Mouse (Mus musculus) limb, embryonic 11.5 days (tissue): Measurements from ENCODE around the gene Fhl2. TPM values are rescaled to one million over a fixed set of nuclear protein-coding genes. Genes with fewer than 3 reads are reported as not detected.

ENCODE experiments used
- ATAC-seq: fragments of 200-750 bp; cut with Nextera tagmentation; 2 replicates; pipeline ENCODE4 v1.8.0; 2017; ENCODE audit warnings: low read depth; ENCODE audit not compliant: insufficient number of reproducible peaks, low FRiP score, low TSS enrichment
- DNase-seq: peaks from one replicate; pipeline ENCODE4 v3.0.0-alpha.2; 2015; ENCODE audit warnings: low spot score
- H3K27ac ChIP-seq: fragments of 300-500 bp; sonication (generic); replicated peaks from 2 replicates; pipeline ENCODE4 v1.5.1; 2014; ENCODE audit warnings: low read depth, mild to moderate bottlenecking, low read length
- H3K27me3 ChIP-seq: fragments of 300-500 bp; sonication (generic); 2 replicates; pipeline ENCODE4 v1.6.1; 2014; ENCODE audit warnings: mild to moderate bottlenecking, low read length, mixed read lengths; ENCODE audit not compliant: control insufficient read depth, insufficient read depth
- H3K36me3 ChIP-seq: fragments of 300-500 bp; sonication (generic); 2 replicates; pipeline ENCODE4 v1.6.1; 2014; ENCODE audit warnings: mild to moderate bottlenecking, low read length, moderate library complexity, mixed read lengths; ENCODE audit not compliant: control insufficient read depth, insufficient read depth
- H3K4me1 ChIP-seq: fragments of 300-500 bp; sonication (generic); 2 replicates; pipeline ENCODE4 v1.6.1; 2014; ENCODE audit warnings: low read length, mixed read lengths; ENCODE audit not compliant: control insufficient read depth, insufficient read depth
- H3K4me2 ChIP-seq: fragments of 300-500 bp; sonication (generic); 2 replicates; pipeline ENCODE4 v1.6.1; 2014; ENCODE audit warnings: low read depth, mild to moderate bottlenecking, moderate library complexity; ENCODE audit not compliant: severe bottlenecking
- H3K4me3 ChIP-seq: fragments of 300-500 bp; sonication (generic); 2 replicates; pipeline ENCODE4 v1.5.1; 2014; ENCODE audit warnings: low read depth, low read length
- H3K9ac ChIP-seq: fragments of 300-500 bp; sonication (generic); 2 replicates; pipeline ENCODE4 v1.6.1; 2014; ENCODE audit warnings: mild to moderate bottlenecking, low read length
- H3K9me3 ChIP-seq: fragments of 300-500 bp; sonication (generic); 2 replicates; pipeline ENCODE4 v1.6.1; 2016; ENCODE audit warnings: low read length; ENCODE audit not compliant: control insufficient read depth
- WGBS: fragments of 180-500 bp; shearing (Covaris S2); extraction: QIAGEN DNeasy Blood & Tissue Kit; methylation state at CpG from one replicate; pipeline ENCODE4 v1.1.7; 2014; 5-methylcytosine and 5-hydroxymethylcytosine counted together
- polyA plus RNA-seq: library from polyadenylated mRNA; unstranded; fragments of >200 nt; fragmentation: Nextera tagmentation; extraction: Ambion mirVana; gene quantifications from 2 replicates; pipeline ENCODE4 v1.2.1, GENCODE M21; 2014

Fhl2 gene
- polyA plus RNA-seq, 1 experiment from 2014 or later = 8.6 TPM

DNA sequence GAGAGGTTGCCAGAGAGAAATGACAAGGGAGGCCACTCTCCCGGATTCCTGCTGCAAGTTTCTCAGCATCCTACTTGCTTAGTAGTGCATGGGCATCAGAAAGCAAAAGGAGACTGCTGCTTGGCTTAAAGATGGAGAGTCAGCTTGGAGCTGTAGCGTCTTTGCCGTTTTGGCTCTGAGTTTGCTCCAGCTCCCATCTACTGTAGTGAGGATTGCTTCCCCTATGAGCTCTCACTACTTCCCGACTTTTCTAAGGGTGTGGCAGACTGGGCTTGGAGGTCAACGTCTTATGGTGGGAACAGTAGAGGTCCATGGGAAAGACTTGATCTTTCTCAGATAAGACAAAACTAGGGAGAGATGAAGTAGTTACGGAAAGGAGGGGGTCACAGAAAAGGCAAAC, 15.9 kb downstream of the Fhl2 start:
- Histone ChIP-seq H3K27ac (no peak overlapping the region), H3K9me3 (no peaks in the 10 kb centered on the region), H3K4me3 (no peak overlapping the region), H3K36me3 (no peaks in the 10 kb centered on the region), H3K4me1 (no peaks in the 10 kb centered on the region), H3K4me2 (no peak overlapping the region), H3K27me3 (no peaks in the 10 kb centered on the region), H3K9ac (no peak overlapping the region)
- no peak for ATAC-seq
- no peak for DNase-seq
- 79% methylated on average over 6 of the region's 6 CpGs for WGBS

DNA sequence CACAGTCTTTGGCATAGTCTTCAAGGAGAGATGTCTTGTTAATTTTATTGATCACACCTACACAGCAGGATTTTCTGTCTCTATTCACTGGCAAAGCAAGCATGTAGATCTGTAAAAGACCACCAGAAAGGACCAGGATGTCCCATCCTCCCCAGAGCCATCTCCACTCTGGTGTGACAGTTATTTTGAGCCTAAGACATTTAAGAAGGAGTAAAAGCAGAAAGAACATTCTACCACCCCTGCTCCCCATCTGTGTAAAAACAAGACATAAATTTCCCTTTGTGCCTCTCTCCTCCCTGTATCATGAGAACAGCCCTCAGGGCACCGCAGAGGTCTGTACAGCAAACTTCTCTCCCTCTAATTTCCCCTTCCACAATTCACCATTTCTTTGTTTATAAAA, 18.0 kb downstream of the Fhl2 start:
- Histone ChIP-seq H3K4me2 (no peak overlapping the region), H3K27me3 (no peaks in the 10 kb centered on the region), H3K4me3 (no peak overlapping the region), H3K9ac (no peak overlapping the region), H3K27ac (no peak overlapping the region), H3K9me3 (no peaks in the 10 kb centered on the region), H3K4me1 (no peaks in the 10 kb centered on the region), H3K36me3 (no peaks in the 10 kb centered on the region)
- DNase-seq = no peak
- 93% methylated on average over 1 of the region's 1 CpGs for whole genome bisulfite sequencing
- no peak for ATAC-seq

DNA sequence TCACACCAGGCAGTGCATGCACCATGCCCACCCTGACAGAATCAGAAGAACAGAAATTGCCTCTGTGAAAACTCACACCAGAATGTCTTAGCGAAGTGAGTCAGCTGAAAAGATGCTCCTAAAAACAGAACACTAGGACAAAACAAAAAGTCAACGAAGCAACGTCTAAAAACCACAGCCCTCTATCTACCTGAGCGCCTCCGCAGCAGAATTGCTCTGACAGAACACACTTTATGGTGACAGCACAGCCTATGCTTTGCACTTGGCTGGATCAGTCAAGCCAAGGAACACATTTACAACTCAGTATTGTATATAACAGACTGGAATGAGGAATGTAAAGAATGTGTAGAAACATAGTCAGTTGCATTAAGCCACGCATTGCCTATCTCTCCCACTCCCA, 18.4 kb downstream of the Fhl2 start:
- Histone ChIP-seq H3K4me3 (no peak overlapping the region), H3K27ac (no peak overlapping the region), H3K4me1 (no peaks in the 10 kb centered on the region), H3K9ac (no peak overlapping the region), H3K36me3 (no peaks in the 10 kb centered on the region), H3K27me3 (no peaks in the 10 kb centered on the region), H3K4me2 (no peak overlapping the region), H3K9me3 (no peaks in the 10 kb centered on the region)
- DNase-seq (no peak), ATAC-seq (no peak)
- WGBS = 76% methylated on average over 6 of the region's 6 CpGs

DNA sequence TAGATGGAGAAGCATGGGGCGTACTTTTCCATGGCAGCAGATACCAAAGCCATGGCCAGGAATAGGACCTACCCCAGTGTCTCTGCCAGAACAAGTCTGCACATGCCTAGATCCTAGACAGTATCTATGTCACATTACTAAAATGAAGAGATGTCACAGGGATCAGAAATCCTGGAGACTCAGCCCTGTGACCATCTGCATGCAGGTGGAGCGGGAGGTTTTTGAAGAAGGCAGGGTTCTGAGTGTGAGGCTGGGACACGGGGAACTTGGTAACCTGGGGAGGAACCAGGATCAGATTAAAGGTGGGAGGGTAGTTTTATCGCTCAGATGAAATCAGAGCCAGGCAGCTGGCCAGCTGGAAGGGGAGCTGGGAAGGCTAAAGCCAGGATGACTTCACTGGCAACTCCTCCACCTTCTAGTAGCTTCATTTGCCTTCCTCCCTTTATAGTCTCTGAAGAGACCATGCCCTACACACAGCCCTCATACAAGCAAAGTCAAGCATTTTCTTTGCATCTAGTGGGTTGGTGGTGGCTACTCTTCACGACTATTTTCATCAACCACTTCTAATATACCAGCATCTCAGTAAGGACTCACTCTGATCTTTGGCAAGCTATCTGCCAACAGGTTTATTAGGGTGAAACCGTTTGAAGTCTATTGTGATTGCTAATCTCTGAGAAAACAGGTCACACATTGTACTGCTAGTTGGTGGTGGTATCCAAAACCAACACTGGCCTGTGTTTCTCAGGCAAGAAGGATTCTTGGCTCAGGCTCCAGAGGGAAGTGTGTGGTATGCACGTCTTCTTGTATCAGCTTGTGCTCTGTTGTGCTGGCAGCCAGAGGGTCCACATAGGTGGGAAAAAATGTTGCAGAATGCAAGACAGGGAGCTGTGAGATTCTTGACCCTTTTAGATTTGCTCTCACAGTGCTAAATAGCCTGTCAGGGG, 23.2 kb downstream of the Fhl2 start:
- no peaks in the 10 kb centered on the region for H3K4me1 ChIP-seq
- WGBS = 82% methylated on average over 7 of the region's 7 CpGs
- H3K4me2 ChIP-seq = no peak overlapping the region
- no peak overlapping the region for H3K27ac ChIP-seq
- H3K36me3 ChIP-seq = no peaks in the 10 kb centered on the region
- ATAC-seq (no peak), DNase-seq (no peak)
- no peak overlapping the region for H3K9ac ChIP-seq
- H3K9me3 ChIP-seq = no peaks in the 10 kb centered on the region
- H3K27me3 ChIP-seq = no peaks in the 10 kb centered on the region
- no peak overlapping the region for H3K4me3 ChIP-seq

DNA sequence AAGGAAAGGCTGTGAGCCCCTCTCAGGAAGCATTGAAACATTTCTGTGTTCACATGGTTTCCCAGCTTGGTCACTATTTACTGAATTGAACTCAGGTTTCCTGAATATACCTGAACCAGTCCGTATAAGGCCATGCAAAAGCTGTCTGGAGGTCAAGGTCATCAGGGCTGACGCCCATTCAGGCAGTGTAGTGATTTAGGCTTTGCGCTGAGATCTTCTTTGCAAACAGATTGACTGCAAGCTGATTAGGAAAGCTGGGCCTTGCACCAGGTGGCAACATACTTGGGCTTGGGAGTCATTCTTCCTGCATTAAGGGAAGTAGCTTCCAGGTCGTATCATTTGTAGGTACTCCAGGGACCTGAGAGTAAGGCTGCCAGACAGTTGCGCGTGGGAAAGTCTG, 25.0 kb downstream of the Fhl2 start:
- ATAC-seq (no peak), DNase-seq (no peak)
- H3K27me3 ChIP-seq = no peaks in the 10 kb centered on the region
- H3K4me3 ChIP-seq = no peak overlapping the region
- H3K4me1 ChIP-seq = no peaks in the 10 kb centered on the region
- H3K4me2 ChIP-seq = no peak overlapping the region
- H3K36me3 ChIP-seq = no peaks in the 10 kb centered on the region
- no peak overlapping the region for H3K9ac ChIP-seq
- H3K27ac ChIP-seq = no peak overlapping the region
- 90% methylated on average over 6 of the region's 6 CpGs for WGBS
- H3K9me3 ChIP-seq = no peaks in the 10 kb centered on the region

DNA sequence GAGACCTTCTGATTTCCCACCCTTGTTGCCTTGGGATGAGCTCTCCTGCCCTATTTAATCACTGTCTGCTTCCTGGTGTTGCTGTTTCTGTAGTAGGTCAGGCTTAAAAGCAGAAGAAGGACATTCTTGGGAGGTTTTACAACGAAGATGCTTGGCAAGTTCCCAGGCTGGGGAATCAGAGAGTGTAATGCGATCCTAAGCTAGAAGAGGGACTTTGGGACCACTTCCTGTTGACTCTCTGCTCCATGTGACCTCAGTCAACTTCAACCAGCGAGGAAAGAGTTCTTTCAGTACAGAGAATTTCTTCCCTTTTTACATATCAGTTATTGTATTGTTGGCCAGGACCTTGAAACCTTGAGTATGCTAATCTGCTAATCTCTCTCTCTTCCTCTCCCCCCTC, 25.7 kb downstream of the Fhl2 start:
- Histone ChIP-seq H3K4me2 (no peak overlapping the region), H3K9me3 (no peaks in the 10 kb centered on the region), H3K9ac (no peak overlapping the region), H3K4me3 (no peak overlapping the region), H3K36me3 (no peaks in the 10 kb centered on the region), H3K4me1 (no peaks in the 10 kb centered on the region), H3K27me3 (no peaks in the 10 kb centered on the region), H3K27ac (no peak overlapping the region)
- no peak for ATAC-seq
- DNase-seq = no peak
- WGBS = 33% methylated on average over 3 of the region's 3 CpGs

DNA sequence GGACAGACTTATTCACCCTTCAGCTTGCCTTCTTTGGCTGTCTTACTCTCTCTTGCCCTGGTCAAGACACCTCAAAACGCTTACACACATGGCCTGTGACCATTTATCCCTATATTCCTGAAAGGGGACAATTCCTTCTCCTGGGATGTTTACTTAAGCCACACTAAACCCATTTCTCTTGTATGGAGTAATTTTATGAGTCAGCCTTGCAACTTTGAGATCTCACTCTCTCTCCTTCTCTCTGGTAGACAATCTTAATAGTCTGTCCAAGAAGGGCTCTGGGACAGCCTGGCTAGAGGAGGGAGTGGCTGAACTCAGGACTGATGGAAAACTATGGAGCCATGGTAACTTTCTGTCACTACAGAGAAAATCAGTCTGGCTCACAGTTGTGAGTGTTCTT, 27.1 kb downstream of the Fhl2 start:
- Histone ChIP-seq H3K9ac (no peak overlapping the region), H3K27me3 (no peaks in the 10 kb centered on the region), H3K27ac (no peak overlapping the region), H3K4me2 (no peak overlapping the region), H3K4me1 (no peaks in the 10 kb centered on the region), H3K9me3 (no peaks in the 10 kb centered on the region), H3K4me3 (no peak overlapping the region), H3K36me3 (no peaks in the 10 kb centered on the region)
- 78% methylated on average over 1 of the region's 1 CpGs for WGBS
- no peak for ATAC-seq
- DNase-seq = no peak

DNA sequence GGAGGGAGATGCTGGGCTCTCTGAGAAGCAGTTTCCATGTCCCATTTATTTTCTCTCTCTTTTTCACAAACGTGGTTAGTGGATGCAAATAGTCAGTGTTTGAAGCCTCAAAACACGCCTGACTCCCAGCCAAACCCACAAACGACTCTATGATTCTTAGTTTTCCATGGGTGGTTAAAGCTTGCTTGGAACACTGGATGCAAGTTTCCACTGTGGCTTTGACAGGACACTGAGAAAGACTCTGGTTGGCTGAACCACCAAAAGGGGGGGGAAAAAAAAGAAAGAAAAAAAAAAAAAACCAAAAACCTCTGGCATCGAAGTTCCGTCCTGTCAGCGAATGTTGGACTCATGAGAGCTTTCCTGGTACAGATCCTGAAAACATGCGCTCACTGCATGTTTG, 27.6 kb downstream of the Fhl2 start:
- ATAC-seq (no peak), DNase-seq (no peak)
- H3K27ac ChIP-seq = no peak overlapping the region
- no peaks in the 10 kb centered on the region for H3K9me3 ChIP-seq
- H3K4me2 ChIP-seq = no peak overlapping the region
- H3K4me3 ChIP-seq = no peak overlapping the region
- H3K9ac ChIP-seq = no peak overlapping the region
- H3K27me3 ChIP-seq = no peaks in the 10 kb centered on the region
- no peaks in the 10 kb centered on the region for H3K36me3 ChIP-seq
- 81% methylated on average over 7 of the region's 7 CpGs for WGBS
- H3K4me1 ChIP-seq = no peaks in the 10 kb centered on the region

DNA sequence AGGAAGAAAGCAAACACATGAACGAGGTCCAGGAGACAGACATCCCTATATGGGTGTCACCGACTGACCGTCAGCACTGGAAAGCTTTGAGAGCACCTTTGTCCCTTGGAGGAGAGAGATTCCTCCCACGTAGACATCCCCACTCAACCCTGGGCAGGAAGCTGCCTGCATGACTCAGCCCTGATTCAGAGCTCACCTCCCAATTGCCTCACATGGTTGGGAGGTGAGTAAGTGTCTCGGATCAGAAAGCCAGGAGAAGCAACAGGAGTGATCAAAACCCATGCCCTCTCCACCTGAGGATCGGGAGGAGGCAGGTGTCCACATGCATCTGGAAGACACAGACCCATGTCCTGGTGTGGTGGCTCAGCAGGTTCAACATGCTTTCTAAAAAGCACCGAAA, 28.2 kb downstream of the Fhl2 start:
- Histone ChIP-seq H3K9ac (no peak overlapping the region), H3K4me3 (no peak overlapping the region), H3K27me3 (no peaks in the 10 kb centered on the region), H3K4me2 (no peak overlapping the region), H3K36me3 (no peaks in the 10 kb centered on the region), H3K4me1 (no peaks in the 10 kb centered on the region), H3K9me3 (no peaks in the 10 kb centered on the region), H3K27ac (no peak overlapping the region)
- no peak for DNase-seq
- no peak for ATAC-seq
- WGBS = 87% methylated on average over 7 of the region's 7 CpGs
